Mouse (Mus musculus): ENCODE measurements around the gene Klf14.

The Klf14 gene

DNA sequence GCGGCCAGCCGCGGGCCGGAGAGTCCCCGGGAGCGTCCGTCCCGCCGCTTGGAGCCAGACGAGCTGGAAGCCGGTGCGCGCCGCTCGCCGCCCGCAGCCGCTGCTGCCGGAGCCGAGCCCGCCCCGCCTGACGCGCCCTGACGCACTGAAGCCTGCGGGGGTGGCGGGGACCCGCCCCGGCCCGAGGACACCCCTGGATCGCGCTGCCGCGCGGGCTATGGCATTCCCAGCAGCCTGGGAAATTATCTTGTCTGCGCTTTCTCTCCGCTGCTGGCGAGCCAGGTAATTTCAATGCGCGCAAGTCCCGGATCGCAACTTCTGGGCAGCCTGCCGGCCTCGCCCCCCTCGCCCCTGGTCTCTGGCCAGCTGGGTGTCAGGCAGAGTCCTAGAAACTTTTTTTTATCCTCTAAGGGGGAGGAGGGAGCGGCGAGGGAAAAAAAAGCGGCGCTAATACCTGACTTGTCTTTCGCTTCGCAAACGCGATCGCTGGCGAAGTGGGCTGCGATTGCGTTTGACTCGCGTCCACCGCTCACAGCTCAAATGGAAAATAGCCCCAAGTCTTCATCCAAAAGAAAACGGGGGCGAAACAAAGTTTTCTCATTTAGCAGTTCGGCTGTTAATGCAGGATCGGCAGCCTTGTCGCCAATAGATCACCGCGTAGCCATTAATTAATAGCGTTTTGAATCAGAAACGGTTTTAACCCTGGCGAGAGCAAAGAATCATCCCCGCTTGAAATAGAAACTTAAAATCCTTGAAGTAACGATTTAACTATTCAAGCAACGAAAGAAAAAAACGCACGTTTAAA lies at the start of gene Klf14:
Klf14 (minus strand) TSS at position 343 of the 805 bp plus-strand sequence.
- no peak for DNase-seq (ENCODE audit: low spot score)

DNA sequence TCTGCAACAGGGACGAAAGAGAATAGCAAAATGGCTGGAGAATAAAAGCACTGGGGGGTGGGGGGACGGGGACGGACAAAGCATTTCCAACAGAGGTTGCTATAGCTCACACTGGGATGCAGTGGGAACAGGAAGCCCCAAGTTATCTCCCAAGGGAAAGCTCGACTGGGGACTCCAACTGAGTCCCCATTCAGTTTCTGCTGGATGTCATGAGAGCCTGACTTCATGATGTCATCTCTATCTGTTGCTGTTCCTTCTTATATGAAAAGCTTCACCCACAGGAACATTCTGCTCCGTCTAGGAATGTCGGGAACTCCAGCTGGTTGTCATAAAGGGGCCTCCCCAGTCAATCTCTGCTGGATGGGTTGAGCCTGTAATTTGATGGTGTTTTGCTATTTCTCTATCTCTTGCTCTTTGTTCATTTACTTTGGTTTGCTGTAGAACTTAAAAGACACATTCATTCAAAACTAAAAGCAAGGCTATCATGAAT lies 47.3 kb upstream of the Klf14 start:
- DNase-seq (ENCODE audit: low spot score), result no peak

DNA sequence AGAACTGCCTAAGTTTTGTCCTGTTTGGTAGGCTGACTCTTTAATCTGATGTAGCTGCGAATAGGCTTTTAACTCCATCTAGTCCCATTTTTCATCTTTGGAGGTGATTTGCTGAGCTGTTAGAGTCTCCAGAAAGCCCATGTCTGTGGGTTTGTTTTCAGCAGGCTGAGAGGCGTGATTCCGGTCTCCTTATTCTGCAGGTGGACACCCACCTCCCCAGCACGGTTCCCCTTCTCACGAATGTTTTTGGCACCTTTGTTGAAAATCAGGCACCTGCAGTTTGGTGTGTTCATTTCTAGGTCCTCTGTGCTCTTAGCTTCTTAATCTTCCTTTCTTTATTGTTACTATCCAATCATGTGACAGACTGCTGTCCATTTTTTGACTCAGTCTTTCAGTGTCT lies 27.5 kb upstream of the Klf14 start:
- no peak for DNase-seq (ENCODE audit: low spot score)

DNA sequence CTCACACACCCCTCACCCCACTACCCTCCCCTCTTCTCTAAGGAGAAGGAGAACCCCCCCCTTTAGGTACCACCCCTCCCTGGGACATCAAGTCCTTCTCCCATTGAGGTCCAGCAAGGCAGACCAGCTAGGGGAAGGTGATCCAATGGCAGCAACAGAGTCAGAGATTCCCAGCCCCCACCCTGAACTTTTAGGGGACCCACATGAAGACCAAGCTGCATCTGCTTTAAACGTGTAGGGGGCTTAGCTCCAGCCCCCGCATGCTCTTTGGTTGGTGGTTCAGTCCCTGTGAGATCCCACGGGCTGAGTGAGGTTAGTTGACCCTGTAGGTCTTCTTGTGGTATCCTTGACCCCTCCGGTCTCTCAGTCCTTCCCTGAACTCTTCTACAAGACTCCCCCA lies 24.1 kb upstream of the Klf14 start:
- no peak for DNase-seq (ENCODE audit: low spot score)

DNA sequence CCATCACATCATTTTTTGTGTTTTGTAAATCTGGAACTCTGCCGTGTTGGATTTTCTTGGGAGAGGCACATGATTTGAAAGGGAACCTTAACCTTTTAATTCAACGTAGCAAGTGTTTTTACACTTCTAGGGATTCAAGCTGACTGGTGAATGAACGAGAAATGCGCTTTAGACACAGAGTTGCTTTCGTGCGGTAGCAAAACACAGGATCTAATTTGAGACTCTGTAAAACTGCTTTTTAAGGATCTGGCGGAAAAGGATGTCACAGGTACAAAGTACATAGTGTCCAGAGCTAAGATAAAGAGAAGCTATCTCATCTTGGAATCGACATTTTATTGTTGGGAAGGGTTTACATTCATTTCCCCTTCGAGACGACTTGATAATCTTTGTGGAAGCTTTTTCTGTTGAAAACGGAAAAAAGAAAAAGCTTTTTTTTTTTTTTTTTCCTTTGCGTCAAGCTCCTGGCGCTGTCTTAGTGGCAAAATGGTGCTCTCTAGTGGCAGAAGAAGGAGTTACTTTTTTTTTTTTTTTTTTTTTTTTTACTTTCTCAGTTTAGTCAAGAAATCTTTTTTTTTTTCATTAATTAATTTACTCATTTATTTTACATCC lies 23.6 kb upstream of the Klf14 start:
- DNase-seq (ENCODE audit: low spot score), result peak; percentile 10

DNA sequence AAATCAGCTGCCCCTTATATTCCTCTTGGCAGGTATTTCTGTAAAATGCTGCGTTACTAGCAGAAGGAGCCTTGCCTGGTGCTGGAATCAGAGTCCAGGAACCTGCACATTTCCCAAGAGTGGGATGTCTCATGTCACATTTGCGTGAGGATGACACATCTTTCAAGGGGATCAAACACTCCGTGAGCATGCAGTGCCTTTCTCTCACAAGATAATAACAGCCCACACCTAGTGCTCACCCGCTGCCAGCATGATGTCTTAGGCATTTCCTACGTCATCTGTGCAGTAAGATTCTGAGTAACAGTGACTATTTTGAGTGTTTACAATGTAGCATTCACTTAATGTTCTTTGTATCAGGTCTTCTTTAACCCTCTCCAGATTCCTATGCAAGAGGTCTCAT lies 22.5 kb upstream of the Klf14 start:
- no peak for DNase-seq (ENCODE audit: low spot score)

DNA sequence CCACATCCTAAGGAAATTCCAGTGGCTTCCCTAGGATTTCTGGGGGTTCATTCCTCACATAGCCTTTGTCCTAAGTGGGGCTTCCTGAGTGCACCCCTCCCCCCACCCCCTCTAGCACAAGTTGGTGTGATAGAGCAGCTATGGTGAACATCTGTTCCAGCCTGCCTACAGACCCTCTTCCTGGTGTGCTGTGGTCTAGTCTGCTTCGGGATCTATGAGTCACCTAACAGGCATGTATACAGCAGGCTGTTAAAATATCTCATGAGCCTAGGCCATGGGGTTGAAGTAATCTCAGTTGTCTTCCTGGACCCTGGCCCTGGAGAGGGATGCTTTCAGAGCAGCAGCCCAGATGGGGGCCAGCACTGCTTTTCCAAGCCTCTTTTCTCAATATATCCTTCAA lies 19.7 kb upstream of the Klf14 start:
- no peak for DNase-seq (ENCODE audit: low spot score)

DNA sequence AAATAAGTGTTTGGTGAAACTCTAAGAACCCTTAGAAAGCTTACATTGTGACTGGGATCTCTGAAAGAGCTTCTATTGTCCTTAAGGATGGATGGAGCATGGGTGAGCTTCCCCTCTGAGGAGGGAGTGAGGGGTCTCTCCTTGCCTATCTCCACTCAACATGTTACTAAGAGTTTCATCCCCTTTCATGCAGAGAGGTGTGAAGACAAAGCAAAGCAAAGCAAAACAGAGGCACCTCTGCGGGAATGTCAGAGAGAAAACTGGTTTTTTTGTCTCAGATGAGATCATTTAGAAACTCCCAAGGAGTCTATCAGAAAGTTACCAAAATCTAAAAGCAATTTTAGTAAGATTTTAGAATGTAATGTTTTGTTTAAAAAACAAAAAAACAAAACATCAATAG lies 13.2 kb upstream of the Klf14 start:
- DNase-seq (ENCODE audit: low spot score), result no peak

DNA sequence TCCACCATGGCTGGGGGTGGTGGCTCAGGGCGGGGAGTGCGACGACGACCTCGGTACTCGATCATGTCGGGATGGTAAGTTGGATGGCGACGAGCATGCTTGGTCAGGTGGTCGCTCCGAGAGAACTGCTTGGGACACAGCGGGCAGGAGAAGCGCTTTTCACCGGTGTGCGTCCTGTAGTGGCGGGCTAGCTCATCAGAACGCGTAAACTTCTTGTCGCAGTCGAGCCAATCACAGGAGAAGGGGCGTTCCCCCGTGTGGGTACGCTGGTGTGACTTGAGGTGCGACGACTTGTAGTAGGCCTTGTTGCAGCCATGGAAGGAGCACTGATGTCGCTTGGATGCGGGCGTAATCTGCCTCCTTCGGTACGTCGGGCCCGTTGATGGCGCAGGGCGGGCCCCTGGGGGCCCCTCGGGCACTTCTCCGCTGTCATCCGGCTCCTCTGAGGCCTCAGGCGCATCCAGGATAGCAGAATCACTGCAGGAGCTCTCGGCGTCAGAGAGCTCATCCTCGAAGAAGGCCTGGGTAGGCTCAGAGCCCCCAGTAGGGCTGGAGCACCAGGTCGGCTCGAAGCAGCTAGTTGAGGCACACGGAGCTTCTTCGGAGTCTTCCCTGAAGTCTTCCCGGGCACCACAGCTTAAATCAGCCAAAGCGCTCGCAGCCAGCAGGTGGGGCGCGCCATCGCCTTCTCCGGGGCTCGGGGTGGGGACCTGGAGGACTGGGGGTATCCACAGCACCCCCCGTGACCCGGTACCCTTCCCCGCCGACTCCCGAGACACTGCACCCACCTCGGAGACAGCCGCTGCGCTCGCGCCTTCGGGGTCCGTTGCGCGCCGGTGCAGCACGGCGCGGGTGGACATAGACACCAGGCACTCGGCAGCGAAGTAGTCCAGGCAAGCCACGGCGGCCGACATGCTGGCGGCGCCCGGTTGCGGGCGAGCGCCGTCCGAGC lies 818 bp downstream of the Klf14 start:
- DNase-seq (ENCODE audit: low spot score), result no peak

DNA sequence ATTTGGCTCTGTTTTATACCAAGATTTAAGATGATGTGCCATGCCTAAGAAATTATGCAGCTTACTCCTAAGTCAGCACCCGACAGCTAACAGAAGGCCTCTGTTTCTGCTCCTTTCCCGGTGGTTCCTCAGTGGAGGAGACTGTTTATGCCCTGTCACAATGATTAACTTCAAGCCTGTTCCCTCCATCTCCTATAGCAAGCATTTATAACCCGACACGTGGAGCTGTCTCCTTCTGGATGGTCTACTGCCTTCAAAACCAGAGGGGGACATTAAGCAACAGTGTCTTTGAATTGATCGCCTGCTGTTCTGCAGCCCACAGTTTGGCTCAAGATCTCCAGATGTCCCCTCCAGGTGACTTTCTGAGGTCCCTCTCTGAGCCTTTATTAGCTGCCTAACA lies 19.6 kb downstream of the Klf14 start:
- DNase-seq (ENCODE audit: low spot score), result no peak

DNA sequence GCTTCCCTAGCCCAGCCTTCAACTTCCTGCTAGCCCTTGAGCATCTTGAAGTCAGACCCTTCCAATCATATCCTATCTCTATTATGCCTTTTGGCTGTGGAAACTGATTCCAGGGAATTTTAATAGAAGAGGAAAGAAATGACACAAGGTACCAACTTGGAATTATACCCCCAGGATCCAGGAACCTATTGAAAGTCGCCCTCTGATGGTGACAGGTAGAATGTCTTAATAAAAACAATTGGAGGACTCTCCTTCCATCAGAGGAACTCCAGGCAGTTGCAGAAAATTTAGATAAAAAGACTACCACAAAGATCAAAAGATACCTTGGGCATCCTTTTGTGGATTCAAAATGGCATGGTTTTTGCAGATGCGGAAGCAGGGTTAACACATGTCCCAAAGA lies 36.1 kb downstream of the Klf14 start:
- no peak for DNase-seq (ENCODE audit: low spot score)

DNA sequence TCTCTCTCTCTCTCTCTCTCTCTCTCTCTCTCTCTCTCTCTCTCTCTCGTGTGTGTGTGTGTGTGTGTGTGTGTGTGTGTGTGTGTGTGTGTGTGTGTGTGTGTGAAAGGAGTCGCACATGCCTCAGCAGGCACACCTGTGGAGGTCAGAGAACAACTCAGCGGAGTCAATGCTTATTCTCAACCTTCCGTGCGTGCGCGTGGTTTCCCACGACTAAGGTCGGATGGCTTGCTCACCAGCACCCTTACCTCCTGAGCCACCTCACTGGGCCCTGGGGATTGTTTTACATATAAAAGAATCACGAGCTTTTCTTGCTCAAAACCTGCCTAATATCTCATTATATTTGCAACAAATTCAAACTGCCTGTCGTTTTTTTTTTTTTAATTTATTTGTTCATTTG lies 37.1 kb downstream of the Klf14 start:
- no peak for DNase-seq (ENCODE audit: low spot score)

DNA sequence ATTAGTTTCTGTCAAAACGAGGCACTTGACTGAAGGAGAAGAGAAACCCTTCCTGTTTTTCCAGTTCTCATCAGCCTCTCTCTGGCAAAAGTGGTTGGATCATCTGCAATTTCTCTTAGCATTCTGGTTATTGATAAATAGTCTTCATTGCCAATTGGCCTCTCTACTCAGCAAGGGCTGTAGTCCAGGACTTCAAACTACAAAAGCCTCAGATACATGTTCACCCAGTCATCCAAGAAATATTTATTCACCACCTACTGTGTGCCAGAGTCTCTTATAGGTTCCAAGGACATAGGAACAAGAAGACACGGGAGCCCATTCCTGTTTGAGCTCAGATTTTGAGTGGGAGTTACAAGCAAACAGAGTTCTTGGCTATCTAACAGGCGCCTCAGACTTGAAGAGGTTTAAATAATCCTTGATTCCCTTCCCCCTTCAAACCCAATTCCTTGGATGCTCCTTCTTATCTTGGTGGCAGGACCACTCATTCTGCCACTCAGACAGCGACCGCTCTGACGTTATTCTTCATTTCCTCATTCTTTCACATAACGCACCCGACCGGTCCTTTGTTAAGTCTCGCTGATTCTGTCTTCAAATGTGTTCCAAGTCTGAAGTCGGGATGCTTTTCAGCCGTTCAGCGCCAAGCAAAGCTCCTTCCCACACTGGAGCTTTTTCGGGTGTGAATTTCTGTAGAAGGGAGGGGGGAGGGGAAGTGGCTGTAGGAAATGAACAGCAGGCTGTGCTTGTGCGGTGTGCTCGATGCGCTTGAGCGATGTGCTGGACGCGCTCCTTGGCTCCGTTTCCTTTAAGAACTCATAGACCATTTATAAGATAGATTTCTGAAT lies 37.8 kb downstream of the Klf14 start:
- DNase-seq (ENCODE audit: low spot score), result no peak

DNA sequence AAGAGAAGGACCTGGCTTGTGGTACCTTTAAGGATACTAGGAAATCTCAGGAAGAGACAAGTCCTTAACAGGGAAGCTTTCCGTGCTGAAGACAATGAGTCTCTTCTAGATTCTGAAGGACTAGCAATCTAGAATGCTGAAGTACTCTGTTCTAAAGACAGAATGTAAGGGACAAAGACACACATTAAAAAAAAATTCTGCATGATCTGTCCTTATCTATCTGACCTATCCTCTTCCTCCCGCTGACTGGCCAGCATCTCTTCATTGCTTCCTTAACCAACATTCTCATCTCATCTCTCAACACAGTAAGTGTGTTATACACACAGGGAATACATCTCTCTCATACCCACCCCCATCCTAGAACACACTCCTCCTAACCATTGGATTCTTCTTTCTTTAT lies 43.4 kb downstream of the Klf14 start, which contains the start of gene Tsga13:
Tsga13 (minus strand) TSS at position 101 of the 400 bp plus-strand sequence.
- DNase-seq (ENCODE audit: low spot score), result no peak

DNA sequence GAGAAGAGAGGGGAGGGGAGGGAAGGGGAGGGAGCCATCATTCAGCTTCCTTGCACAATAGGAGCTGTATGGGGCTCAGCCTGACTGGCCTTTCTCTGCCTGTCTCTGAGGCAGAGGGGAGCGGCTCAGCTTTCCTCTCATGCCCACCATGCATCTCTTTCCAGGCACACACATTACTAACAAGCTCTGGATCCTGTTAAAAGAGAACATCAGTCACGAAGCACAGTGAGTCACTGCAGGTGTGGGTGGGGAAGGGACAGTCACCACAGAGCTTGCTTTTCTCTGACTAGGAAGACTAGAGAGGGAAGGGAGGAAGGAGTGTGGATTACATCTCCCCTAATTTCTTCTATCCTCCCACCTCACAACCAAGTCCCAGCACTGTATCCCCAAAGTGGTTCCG lies 50.9 kb downstream of the Klf14 start:
- no peak for DNase-seq (ENCODE audit: low spot score)

Measured in c-Kit-positive CD71-positive TER-119-positive erythroid progenitor cells, embryonic 14.5 days (primary cell).